Mouse (Mus musculus) lung, postnatal 0 days (tissue): ENCODE measurements around the gene Ephb2.

Source experiments
- CTCF ChIP-seq: IDR thresholded peaks from 2 replicates; pipeline ENCODE4 v1.5.1; 2016; ENCODE audit warnings: antibody characterized with exemption, mild to moderate bottlenecking
- EP300 ChIP-seq: IDR thresholded peaks from 2 replicates; pipeline ENCODE4 v1.6.1; 2016; ENCODE audit warnings: antibody characterized with exemption, mild to moderate bottlenecking, control low read depth

DNA sequence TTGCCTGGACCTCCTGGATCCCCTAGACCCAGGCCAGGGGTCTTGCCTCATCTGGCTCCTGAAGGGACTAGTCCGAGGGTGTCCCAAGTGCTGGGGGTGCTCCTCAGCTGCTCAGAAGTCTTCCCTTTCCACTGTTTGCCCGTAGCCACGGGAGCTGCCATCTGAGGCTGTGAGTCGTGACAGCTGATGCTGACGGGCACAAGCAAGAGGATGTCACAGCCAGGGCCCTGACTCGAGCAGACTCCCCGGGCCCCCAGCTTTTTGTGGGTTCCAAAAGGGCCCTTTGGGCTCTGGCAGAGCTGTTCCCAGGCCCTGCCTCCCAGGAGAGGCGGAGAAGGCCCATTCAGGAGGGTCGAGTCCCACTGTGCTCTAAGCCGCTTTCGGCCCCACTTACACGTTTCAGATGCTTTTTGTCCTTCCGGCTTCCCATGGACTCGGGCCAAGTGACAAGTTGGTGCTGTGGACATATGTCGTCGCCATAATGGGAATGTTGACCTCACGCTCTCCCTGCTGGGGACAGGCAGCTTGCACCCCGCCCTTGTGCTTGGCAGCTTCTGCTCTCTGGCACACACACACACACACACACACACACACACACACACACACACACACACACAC is 10.7 kb downstream of the Ephb2 start:
- no peak for TF ChIP-seq CTCF
- TF ChIP-seq EP300 = no peak
